Mouse (Mus musculus): ENCODE measurements around the gene H1f0.
A peak's percentile ranks its signal among the peaks of the same experiment; 100 is the strongest.
"Not testable (repeated sequence)": the region's sequence is repeated elsewhere in the genome, so short reads cannot be mapped to it uniquely, and the experiment has no call there.

Gene H1f0

DNA sequence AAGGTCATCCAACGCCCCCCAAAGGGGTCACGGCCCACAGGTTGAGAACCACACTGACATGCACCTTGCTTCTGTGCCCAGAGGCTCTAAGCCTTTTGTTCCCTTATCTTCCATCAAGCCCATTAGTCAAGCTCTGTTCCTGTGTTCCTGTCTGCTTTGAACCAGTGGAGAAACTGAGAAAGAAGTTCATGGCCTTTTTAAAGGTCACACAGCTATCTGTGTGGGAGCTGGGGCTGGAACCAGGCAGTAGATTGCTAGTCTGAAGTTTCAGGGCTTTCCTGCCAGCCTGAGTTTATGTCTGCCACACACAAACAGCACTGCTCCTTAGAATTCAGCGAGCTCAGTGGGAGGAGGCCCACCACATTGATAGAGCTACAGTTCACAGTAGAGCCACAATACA lies 25.2 kb upstream of the H1f0 start:
- DNase-seq (ENCODE audit: low read depth, low spot score) = no peak

DNA sequence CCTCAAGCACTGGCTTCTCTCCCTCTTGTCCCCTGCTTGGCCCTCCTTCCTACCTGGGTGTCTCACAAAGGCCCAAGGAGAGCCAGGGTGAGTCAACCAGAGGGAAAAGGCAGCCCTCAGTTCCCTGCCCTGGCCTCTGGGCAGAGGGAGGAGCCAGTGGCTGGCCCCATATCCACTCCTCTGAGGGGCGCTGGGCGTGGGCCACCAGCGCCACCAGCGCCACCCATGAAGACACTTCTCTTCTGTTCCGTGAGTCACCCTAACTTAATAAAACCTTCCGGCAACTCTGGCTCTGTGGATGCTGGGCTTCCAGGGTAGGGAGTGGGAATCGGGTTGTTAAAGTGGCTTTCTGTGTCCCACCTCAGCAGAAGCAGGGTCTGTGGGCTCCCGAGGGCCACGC lies 22.7 kb upstream of the H1f0 start:
- DNase-seq (ENCODE audit: low read depth, low spot score) = no peak

DNA sequence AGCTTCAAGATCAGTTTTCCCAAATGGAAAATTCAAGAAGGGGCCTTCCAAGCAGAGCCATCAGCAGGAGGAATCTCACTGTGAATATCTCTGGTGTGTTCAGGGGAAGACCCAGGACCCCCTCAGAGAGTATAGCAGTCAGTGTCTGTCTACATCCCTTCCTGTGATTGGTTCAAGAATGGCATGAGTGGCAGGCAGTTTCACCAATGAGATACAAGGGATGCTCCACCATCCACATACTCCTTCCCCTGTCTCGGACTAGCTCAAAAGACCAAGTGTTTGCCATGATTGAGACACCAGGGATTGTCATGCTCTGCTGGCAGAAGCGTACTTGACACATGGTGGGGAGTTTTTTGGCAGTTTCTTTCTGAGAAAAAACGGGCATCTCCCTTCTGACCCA lies 21.6 kb upstream of the H1f0 start:
- no peak for DNase-seq (ENCODE audit: low read depth, low spot score)

DNA sequence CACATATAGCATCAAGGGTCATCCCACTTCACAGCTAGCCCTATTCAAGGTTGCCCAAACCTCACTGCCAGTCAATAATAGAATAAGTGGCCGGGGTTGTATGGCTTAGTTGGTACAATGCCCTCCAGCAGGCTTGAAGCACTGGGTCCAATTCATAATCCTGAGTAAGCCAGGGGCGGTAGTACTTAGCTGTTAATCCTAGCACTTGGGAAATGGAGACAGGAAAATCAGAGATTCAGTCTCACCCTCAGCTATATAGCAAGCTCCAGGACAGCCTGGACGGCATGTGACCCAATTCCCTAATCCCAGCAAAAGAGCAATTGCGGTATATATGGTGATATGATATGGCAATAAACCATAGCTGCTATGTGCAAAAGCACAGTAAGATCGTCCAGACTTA lies 21.2 kb upstream of the H1f0 start:
- DNase-seq (ENCODE audit: low read depth, low spot score) = no peak

DNA sequence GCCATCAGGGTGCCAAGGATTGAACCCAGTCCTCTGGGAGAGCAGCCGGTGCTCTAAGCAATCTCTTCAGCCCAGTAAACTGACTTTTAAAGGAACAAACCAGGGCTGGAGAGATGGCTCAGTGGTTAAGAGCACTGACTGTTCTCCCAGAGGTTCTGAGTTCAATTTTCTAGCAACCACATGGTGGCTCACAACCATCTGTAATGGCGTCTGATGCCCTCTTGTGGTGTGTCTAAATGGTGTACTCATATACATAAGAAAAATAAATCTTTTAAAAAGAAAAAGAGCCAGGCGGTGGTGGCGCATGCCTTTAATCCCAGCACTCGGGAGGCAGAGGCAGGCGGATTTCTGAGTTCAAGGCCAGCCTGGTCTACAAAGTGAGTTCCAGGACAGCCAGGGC lies 20.4 kb upstream of the H1f0 start:
- not testable (repeated sequence) for DNase-seq (ENCODE audit: low read depth, low spot score)

DNA sequence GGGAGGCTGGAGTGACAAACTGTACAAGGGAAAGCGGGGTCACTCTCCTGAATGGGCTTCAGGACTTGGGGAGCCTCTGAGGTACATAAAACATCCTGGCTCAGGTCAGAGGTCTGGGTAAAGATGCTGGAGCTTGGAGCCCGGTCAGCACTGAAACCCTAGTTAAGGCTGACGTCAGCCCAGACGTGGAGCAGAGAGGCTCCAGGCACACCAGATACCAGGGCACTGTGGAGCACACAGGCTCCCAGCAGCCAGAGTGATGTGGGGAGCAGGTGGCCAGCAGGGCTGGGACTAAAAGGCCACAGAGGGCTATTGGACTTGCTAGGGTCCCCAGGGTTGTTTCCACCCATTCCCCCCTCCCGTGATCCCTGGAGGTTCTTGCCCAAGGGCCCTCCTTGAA lies 18.5 kb upstream of the H1f0 start:
- DNase-seq (ENCODE audit: low read depth, low spot score) = no peak

DNA sequence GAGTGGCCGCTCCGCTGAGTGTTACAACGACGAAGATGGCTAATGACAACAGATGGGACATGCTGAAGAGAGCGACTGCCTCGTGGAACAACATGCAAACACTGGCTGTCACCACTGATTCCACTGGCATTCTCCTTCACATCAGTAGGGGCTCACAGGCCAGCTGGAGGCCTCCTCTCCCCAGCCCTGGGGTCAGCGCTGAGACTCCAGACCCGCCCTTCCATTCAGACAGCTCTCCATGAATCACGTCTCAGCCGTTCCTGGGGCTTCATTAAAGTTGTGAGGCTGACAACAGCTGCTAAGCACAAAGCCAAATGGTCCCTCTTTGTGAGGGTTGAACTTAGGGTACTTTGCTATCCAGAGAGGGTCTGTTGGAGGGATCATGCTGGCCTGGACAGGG lies 16.7 kb upstream of the H1f0 start:
- DNase-seq (ENCODE audit: low read depth, low spot score) = no peak

DNA sequence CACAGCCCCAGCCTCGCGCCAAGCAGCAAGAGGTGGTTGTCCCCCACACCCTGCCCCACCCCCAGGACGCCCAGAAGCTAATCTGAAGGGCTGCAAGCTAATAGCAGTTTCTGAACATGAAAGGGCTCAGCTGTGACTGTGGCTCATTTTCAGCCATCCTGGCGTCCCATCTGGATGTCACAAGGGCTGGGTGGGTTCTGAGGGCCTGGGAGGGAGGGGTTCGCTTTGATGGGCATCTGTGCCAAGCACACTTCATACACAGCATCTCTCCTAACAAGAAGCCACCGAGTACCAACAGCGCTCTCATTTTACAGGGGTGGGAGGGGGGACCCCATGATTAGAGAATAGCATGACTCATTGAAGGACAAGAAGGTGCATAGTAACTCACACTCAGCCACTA lies 14.9 kb upstream of the H1f0 start:
- DNase-seq (ENCODE audit: low read depth, low spot score) = no peak

DNA sequence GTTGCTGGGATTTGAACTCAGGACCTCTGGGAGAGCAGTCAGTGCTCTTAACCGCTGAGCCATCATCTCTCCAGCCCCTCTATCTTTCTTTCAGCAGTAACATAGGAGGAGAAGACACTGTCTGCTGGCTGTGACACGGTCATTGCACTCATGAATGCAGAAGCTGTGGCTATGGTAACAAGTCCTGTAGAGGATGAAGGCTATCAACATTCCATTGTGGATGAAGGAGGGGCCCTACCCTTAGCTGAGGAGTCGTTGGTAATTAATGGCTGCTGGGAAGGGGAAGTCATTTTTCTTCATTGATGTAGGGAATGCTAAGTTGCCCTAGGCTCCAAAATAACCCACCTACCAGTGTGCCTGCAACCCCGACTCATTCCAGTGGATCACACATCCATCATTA lies 10.1 kb upstream of the H1f0 start:
- no peak for DNase-seq (ENCODE audit: low read depth, low spot score)

DNA sequence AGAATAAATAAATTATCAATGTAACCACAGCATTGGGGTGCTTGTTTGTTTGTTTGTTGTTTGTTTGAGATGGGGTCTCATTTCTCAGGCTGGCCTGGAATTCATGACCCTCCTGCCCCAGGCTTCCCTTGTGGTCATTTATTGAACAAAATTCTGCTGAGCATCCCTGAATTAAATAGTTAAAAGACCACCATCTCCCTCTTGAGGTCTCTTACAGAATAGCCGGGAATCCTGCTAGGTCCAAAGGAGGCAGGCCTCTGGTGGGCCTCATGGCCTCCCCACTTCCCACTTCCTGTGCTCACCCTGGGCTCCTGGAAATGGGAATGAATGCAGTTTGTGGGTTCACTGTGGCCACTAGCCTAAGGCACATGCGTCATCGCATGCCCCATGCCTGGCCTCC lies 9.4 kb upstream of the H1f0 start:
- no peak for DNase-seq (ENCODE audit: low read depth, low spot score)

DNA sequence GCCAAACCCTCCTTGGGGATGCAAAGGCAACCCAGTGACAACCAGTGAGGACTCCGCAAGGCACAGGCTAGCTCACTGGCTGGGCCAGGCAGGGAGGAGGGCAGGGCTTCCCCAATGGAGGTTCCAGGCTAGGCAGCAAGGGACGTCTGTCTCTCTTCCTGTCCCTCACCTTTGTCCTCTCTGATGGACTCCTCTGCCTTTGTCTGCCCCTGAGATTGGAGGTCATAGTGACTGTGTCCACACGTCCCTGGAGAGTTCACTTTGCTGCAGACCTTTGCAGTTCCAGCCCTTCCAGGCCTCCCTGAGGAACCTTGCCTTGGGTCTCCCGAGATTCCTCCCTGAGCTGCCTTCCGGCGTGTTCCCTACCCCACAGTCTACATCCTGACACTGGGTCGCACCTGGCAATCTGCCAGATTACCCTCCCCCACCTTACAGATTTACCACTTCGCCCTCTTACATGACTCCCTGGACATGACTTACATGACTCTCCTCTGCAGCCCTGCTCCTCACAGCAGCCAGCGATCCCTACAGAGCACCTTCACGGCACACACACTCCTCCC lies 5.5 kb upstream of the H1f0 start:
- DNase-seq (ENCODE audit: low read depth, low spot score) = no peak

DNA sequence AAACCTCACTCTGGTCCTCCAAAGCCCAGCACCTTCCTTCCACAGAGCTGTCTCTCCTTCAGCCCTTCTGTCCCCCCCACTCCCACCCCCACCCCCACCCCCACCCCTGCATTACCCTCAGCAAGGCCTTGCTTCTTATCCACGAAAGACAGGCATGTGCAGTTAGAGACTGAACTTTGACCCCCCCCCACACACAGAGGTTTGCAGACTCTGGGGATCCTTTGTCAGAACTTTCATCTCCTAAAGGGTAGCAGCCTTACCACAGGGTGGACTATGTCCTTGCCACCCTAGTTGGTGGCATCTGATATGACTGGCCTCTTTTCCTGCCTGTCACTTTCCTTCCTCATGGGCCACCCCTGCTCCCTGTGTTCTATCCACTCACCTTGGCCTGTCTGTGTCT lies 4.9 kb upstream of the H1f0 start:
- DNase-seq (ENCODE audit: low read depth, low spot score) = no peak

DNA sequence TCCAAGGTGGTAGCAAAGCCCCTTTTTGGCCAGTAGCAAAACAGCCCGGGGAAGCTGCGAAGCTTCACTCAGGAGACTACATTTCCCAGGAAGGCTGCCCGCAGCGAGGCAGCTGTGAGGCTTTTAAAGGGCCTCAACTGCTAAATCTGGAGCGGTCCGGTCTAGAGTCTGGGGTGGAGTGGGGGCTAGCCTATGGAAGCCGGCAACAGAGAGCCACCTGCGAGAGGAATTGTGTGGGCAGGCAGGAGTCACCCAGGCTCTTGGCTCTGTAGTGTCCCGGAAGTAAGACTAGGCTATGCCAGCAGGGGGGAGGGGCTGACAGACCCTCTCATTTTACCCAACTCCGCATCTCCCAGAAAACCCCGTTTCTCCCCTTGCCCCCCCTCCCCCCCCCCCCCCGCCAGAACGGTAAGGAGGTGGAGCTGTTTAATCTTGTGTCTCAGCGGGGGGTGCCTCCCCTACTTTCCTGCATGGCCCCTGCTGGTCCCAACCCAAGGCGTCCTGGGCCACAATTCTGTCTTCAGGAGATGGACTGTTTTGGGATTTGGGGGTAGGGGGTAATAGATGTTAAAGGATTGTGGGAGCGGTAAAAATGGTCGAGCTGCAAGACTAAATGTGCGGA lies 2.5 kb upstream of the H1f0 start:
- no peak for DNase-seq (ENCODE audit: low read depth, low spot score)

DNA sequence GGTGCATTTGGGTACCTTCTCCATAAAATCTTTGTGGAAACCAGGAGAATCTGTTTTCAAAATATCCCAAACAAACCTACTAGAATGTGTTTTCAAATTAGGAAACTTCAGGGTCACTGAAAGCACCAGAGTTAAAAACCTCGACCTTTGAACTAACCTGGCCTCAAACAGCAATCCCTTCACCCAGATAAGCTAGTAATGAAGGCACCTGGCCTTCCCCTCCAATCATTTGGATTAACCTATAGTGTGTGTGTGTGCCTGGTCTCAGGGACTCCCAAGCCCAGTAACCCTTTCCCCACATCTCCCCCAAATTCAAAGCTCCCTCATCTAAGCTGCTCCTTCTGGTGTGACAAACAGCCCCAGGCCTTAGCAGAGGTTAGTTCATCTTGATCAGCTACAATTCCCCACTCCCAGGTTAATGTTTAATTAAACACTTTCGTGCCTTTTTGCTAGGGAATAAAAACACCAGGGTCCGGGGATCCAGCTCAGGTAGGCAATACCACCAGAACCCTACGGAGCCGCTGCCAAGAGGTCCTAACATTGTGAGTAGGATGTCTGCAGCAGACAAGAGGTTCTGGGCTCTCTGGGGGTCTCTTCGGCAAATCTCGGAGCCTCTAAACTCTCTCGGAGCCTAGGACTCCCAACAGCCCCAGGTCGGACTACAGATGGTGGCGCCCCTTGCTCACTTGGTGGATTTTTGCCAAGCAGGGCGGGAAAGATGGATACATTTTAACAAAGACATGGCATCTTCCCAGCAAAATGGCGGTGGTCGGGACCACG lies 1.5 kb upstream of the H1f0 start:
- DNase-seq (ENCODE audit: low read depth, low spot score) = no peak

DNA sequence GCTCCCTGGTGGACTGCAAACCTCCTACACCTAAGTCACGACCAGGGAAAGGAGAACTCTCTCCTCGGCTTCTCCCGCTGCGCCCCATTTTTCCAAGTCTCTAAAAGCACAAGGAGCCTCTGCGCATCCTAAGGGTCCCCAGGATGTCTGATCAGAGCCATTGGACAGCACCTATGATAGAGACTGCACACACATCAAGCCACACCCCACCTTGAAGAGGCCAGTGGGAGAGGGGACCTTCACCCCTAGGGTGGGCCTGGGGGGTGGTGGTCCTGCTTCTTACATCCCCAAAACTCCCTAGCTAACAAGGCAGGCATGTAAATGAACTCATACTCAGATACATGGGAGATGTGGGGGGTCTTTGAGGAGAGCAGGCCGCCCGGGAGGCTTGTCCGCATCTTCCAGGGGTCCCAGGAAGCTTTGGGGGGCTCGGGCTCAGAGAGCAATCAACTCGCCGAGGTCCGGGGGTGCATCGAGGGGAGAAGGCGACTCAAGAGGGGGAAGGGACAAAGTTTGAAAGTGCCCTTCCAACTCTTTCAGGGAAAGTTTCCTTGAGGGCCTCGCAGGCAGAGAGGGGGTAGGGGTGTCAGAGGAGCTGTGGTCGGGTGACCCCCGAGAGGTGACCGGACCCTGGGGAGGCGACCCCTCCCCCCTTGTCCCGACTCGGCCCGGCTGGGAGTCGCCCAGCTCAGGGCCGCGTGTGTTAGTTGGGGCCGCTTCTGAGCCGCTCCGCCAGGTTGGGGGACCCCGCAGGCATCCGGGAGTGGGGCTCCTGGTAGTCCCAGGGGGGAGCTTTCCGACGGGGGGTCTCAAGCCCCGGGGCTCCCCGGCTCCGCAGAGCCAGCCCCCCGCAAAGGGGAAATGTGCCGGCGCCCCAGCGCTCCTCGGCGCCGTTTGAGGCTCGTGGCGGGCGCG lies 702 bp upstream of the H1f0 start:
- DNase-seq (ENCODE audit: low read depth, low spot score) = no peak

DNA sequence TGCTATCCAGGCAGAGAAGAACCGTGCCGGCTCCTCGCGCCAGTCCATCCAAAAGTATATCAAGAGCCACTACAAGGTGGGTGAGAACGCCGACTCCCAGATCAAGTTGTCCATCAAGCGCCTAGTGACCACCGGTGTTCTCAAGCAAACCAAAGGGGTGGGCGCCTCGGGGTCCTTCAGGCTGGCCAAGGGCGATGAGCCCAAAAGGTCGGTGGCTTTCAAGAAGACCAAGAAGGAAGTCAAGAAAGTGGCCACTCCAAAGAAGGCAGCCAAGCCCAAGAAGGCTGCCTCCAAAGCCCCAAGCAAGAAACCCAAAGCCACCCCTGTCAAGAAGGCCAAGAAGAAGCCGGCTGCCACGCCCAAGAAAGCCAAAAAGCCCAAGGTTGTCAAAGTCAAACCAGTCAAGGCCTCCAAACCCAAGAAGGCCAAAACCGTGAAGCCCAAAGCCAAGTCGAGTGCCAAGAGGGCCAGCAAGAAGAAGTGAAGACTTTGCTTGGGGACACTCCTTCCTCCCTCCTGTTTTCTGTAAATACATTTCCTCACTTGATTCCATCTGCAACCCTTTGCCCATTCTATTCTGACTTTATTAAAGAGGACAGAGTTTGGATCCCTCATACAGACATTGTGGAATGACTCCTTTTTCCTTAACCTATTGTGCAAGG lies 704 bp downstream of the H1f0 start:
- no peak for DNase-seq (ENCODE audit: low read depth, low spot score)

DNA sequence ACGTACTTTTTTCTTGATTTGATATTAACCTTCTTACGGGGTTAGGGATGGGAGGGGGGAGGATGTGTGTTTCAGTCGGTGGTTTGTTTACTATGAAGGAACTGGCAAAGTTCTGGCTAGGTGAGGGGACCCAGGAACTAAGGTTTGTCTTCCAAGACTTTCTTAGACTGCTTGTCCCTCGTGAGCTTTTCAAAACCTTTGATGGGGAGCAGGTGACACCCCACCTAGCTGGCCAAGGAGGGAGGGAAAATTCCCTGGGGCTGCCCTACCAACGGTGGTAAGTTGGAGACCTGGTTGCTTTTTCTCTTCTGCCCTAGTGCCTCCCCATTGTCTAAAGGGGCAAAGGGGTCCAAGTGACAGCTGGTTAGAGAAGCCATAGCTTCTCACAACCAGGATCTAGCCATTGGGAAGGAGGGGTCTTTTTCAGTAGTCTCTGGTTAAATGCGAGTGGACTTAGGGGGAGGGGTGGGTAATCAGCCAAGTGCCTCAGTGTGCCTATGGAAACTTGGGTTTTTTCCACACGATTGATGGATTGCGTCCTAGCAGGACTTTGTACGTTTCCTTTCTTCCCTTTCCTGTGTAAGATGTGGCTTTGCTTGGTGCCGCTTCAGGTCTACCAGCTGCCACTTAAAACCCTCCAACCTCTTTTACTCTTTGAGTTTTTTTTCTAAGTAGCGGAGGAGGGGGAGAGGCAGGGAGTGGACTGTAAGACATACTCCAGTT lies 1.4 kb downstream of the H1f0 start:
- no peak for DNase-seq (ENCODE audit: low read depth, low spot score)

DNA sequence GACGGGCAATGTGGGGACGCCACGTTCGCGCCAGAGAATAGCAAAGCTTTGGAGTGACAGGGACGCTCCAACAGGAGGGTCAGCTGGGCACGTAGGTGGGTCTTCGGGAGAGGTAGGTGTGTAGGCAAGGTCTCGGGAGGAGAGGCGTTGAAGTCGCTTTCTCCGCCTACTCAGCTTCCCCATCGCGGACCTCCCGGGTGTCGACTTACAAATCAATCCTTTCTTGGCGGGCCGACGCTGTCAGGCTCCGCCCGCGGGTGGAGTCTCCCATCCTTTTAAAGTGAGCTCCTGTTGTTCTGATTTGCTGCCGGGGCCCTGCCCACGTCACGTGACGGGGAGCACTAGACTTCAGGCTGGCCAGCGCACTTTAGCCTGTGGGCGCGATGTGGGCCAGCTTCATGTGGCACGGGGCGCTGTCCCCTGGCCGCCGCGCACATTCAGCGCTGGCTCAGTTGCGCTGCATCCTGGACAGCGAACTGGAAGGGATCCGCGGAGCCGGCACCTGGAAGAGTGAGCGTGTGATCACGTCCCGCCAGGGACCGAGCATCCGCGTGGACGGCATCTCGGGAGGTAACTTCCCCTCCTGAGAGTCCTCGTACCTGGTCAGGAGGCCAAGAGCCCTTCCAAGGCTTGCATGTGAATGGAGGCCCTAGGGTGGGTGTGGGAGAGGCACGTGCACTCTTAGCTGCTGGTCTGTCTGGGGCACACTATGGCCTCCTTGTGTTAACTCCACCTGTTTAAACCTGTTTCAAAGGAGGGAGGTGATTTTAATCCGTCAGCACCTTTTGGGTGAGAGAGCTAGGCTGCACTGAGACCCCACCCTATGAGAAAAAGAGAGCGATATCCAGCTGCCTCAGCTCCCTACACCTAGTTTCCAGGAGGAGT lies 2.5 kb downstream of the H1f0 start:
- DNase-seq (ENCODE audit: low read depth, low spot score) = peak; percentile 95

DNA sequence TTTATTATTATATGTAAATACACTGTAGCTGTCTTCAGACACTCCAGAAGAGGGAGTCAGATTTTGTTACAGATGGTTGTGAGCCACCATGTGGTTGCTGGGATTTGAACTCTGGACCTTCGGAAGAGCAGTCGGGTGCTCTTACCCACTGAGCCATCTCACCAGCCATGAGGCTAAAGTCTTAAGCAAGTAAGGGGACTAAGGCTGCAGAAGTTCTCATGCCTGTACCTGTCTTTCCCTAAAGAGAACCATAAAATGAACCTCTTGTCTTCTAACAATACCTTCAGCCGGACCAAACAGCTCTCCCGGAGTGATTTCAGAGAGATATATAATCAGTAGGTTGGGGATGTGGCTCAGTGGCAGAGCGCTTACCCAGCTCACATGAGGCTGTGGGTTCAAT lies 3.7 kb downstream of the H1f0 start:
- not testable (repeated sequence) for DNase-seq (ENCODE audit: low read depth, low spot score)

DNA sequence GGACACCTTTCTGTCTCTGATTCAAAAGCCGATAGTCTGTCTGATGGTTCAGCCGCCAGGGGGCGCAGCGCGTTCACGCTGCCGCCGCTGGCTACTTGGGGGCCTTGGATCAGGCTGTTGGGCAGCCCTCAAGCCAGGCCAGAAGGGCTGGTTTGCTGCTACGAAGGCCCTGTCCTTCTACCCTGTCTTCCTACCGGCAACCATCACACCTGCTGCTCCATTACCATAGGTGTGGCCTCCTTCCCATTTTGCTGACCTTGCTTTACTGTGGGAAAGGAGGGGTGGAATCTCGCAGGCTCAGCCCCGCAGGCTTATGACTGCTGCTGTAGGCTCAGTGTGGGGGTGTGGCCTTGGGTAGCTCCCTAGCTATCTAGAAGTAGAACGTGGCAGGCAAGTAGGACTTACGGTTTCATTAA lies 9.7 kb downstream of the H1f0 start:
- peak; percentile 58 for DNase-seq (ENCODE audit: low read depth, low spot score)

Data from skeletal muscle tissue, adult 2 months (tissue).